Mouse (Mus musculus) liver, embryonic 15.5 days (tissue): ENCODE data around the gene Ccr10. TPM values are rescaled to one million over a fixed set of nuclear protein-coding genes. Genes with fewer than 3 reads are reported as not detected.

Experiments
- ATAC-seq: fragments of 200-750 bp; cut with Nextera tagmentation; 2 replicates; pipeline ENCODE4 v1.8.0; 2017; ENCODE audit warnings: moderate number of reproducible peaks, mild to moderate bottlenecking, moderate library complexity; ENCODE audit not compliant: insufficient read depth
- H3K27ac ChIP-seq: fragments of 300-500 bp; sonication (generic); replicated peaks from 2 replicates; pipeline ENCODE4 v1.5.1; 2015; ENCODE audit warnings: mild to moderate bottlenecking, inconsistent platforms
- H3K27me3 ChIP-seq: fragments of 300-500 bp; sonication (generic); 2 replicates; pipeline ENCODE4 v1.6.1; 2015; ENCODE audit warnings: mild to moderate bottlenecking, inconsistent platforms
- H3K36me3 ChIP-seq: fragments of 300-500 bp; sonication (generic); replicated peaks from 2 replicates; pipeline ENCODE4 v1.6.1; 2015; ENCODE audit warnings: moderate library complexity, mild to moderate bottlenecking, inconsistent platforms
- H3K4me1 ChIP-seq: fragments of 300-500 bp; sonication (generic); replicated peaks from 2 replicates; pipeline ENCODE4 v1.6.1; 2015; ENCODE audit warnings: inconsistent platforms
- H3K4me2 ChIP-seq: fragments of 300-500 bp; sonication (generic); 2 replicates; pipeline ENCODE4 v1.6.1; 2015; ENCODE audit warnings: moderate library complexity, mild to moderate bottlenecking, inconsistent platforms
- H3K4me3 ChIP-seq: fragments of 300-500 bp; sonication (generic); replicated peaks from 2 replicates; pipeline ENCODE4 v1.5.1; 2015; ENCODE audit warnings: mild to moderate bottlenecking, inconsistent platforms
- H3K9ac ChIP-seq: fragments of 300-500 bp; sonication (generic); 2 replicates; pipeline ENCODE4 v1.6.1; 2015; ENCODE audit warnings: moderate library complexity, mild to moderate bottlenecking, inconsistent platforms
- H3K9me3 ChIP-seq: fragments of 300-500 bp; sonication (generic); replicated peaks from 2 replicates; pipeline ENCODE4 v1.6.1; 2016; ENCODE audit warnings: inconsistent platforms
- WGBS: fragments of 180-500 bp; shearing (Covaris S2); methylation state at CpG from one replicate; pipeline ENCODE4 v1.1.7; 2015; ENCODE audit warnings: mixed read lengths; ENCODE audit not compliant: insufficient replicate concordance; 5-methylcytosine and 5-hydroxymethylcytosine counted together
- polyA plus RNA-seq: library from polyadenylated mRNA; unstranded; fragments of >200 nt; fragmentation: Nextera tagmentation; extraction: Ambion mirVana; gene quantifications from 2 replicates; pipeline ENCODE4 v1.2.1, GENCODE M21; 2015

The Ccr10 gene
- polyA plus RNA-seq, 1 experiment from 2014 or later, result 0.05 TPM

- WGBS, result 83% methylated on average over 5 of the region's 5 CpGs
- H3K9ac ChIP-seq, result no peak overlapping the region
- peaks cover 41% of the 10 kb centered on the region for H3K4me1 ChIP-seq
- H3K27me3 ChIP-seq, result peaks cover 21% of the 10 kb centered on the region
- peaks cover 3% of the 10 kb centered on the region for H3K36me3 ChIP-seq
- H3K4me2 ChIP-seq, result no peak overlapping the region
- H3K9me3 ChIP-seq, result no peaks in the 10 kb centered on the region
- H3K27ac ChIP-seq, result no peak overlapping the region
- H3K4me3 ChIP-seq, result no peak overlapping the region
- ATAC-seq, result no peak
These were observed 12.3 kb upstream of the Ccr10 start for GRCm38 (mm10) chr11:101187541-101187940.

DNA sequence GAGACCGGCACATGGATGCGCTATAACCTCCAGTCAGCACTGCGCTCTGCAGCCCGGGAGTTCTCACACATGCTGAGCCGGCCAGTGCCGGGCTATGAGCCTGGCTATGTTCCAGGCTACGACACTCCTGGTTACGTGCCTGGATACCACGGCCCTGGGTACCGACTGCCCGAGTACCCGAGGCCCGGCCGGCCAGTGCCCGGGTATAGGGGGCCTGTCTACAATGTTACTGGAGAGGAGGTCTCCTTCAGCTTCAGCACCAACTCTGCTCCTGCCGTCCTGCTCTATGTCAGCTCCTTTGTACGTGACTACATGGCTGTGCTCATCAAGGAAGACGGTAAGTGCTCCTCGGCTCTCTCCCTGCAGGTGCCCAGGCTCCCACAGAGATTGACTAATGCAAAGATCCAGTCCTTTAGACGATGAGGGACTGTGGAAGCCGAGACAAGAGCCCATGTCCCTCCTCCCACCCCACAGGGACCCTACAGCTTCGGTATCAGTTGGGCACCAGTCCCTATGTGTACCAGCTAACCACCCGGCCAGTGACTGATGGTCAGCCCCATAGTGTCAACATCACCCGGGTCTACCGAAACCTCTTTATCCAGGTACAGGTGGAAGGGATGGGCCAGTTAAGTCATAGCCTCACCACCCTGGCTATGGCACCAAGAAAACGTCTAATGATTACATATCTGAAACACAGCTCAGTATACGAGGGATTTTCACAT is 11.4 kb upstream of the Ccr10 start:
- WGBS, result 84% methylated on average over 27 of the region's 27 CpGs

GRCm38 (mm10) chr11:101185441-101185840 is 10.2 kb upstream of the Ccr10 start:
- 69% methylated on average over 4 of the region's 4 CpGs for WGBS
- Histone ChIP-seq H3K9me3 (no peaks in the 10 kb centered on the region), H3K4me3 (no peak overlapping the region), H3K9ac (no peak overlapping the region), H3K4me1 (peaks cover 23% of the 10 kb centered on the region), H3K36me3 (no peaks in the 10 kb centered on the region), H3K27me3 (peaks cover 40% of the 10 kb centered on the region), H3K27ac (no peak overlapping the region), H3K4me2 (no peak overlapping the region)
- ATAC-seq, result no peak

More for the DNA sequence above, 11.4 kb upstream of the Ccr10 start:
- peaks cover 30% of the 10 kb centered on the region for H3K27me3 ChIP-seq
- no peaks in the 10 kb centered on the region for H3K36me3 ChIP-seq
- no peaks in the 10 kb centered on the region for H3K9me3 ChIP-seq
- no peak overlapping the region for H3K27ac ChIP-seq
- H3K4me3 ChIP-seq, result no peak overlapping the region
- H3K9ac ChIP-seq, result no peak overlapping the region
- H3K4me2 ChIP-seq, result no peak overlapping the region
- peaks cover 36% of the 10 kb centered on the region for H3K4me1 ChIP-seq
- ATAC-seq, result no peak

GRCm38 (mm10) chr11:101184984-101185383 is 9.7 kb upstream of the Ccr10 start:
- Histone ChIP-seq H3K9ac (no peak overlapping the region), H3K27ac (no peak overlapping the region), H3K27me3 (peaks cover 45% of the 10 kb centered on the region), H3K9me3 (no peaks in the 10 kb centered on the region), H3K36me3 (no peaks in the 10 kb centered on the region), H3K4me1 (peaks cover 18% of the 10 kb centered on the region), H3K4me3 (no peak overlapping the region), H3K4me2 (no peak overlapping the region)
- no peak for ATAC-seq
- whole genome bisulfite sequencing, result 76% methylated on average over 12 of the region's 12 CpGs

GRCm38 (mm10) chr11:101182771-101183517 is 7.7 kb upstream of the Ccr10 start:
- no peak for ATAC-seq
- H3K9ac ChIP-seq, result no peak overlapping the region
- no peaks in the 10 kb centered on the region for H3K9me3 ChIP-seq
- no peak overlapping the region for H3K4me3 ChIP-seq
- no peak overlapping the region for H3K4me2 ChIP-seq
- H3K36me3 ChIP-seq, result no peaks in the 10 kb centered on the region
- WGBS, result 68% methylated on average over 14 of the region's 14 CpGs
- no peak overlapping the region for H3K27ac ChIP-seq
- H3K27me3 ChIP-seq, result peaks cover 63% of the 10 kb centered on the region
- H3K4me1 ChIP-seq, result peaks cover 4% of the 10 kb centered on the region; the same call in 1 of the 2 replicates

- ATAC-seq, result no peak
- 81% methylated on average over 11 of the region's 11 CpGs for WGBS
- Histone ChIP-seq H3K4me1 (peaks cover 6% of the 10 kb centered on the region; the same call in 1 of the 2 replicates), H3K9me3 (no peaks in the 10 kb centered on the region), H3K4me3 (no peak overlapping the region), H3K27ac (no peak overlapping the region), H3K36me3 (no peaks in the 10 kb centered on the region), H3K27me3 (peaks cover 73% of the 10 kb centered on the region), H3K9ac (no peak overlapping the region), H3K4me2 (no peak overlapping the region)
These were observed 6.7 kb upstream of the Ccr10 start for GRCm38 (mm10) chr11:101181961-101182360.

DNA sequence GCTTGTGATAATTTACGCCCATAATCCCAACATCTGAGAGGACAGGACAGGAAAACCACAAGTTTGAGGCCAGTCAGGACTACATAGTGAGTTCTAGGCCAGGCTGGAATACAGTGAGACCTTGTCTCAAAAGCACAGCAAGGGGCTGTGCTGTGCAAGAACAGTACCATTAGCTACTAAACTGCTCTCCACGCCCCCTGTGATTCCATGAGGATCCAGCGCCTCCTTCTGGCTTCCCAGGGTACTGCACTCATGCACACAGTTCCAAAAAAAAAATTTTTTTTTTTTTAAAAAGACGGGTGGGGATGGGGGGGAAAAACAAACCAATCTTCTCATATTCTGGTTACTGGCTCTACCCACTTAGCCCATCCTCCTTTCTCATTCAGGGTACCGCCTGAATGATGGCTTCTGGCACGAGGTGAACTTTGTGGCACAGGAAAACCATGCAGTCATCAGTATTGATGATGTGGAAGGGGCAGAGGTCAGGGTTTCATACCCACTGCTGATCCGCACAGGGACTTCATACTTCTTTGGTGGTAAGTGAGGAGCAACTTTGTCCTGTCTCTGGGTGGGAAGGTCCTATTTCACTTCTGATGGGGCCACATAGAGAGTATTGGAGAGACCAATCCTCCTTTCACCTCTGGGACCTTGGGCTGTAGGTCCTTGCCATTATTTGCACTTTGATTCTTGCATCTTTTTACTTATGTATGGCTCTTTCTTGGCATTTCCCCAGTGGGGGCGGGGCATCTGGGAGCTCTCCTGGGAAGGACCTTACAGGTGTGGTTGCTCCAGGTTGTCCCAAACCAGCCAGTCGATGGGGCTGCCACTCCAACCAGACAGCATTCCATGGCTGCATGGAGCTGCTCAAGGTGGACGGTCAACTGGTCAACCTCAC is 5.8 kb upstream of the Ccr10 start:
- Histone ChIP-seq H3K9me3 (no peaks in the 10 kb centered on the region), H3K4me2 (no peak overlapping the region), H3K36me3 (no peaks in the 10 kb centered on the region), H3K9ac (no peak overlapping the region), H3K27me3 (peaks cover 82% of the 10 kb centered on the region), H3K4me1 (peaks cover 11% of the 10 kb centered on the region), H3K27ac (no peak overlapping the region), H3K4me3 (no peak overlapping the region)
- WGBS, result 29% methylated on average over 10 of the region's 10 CpGs
- no peak for ATAC-seq

- Histone ChIP-seq H3K4me1 (peaks cover 14% of the 10 kb centered on the region), H3K9me3 (no peaks in the 10 kb centered on the region), H3K4me2 (no peak overlapping the region), H3K4me3 (no peak overlapping the region), H3K36me3 (no peaks in the 10 kb centered on the region), H3K27me3 (peaks cover 90% of the 10 kb centered on the region), H3K9ac (no peak overlapping the region), H3K27ac (no peak overlapping the region)
- 67% methylated on average over 17 of the region's 17 CpGs for WGBS
- no peak for ATAC-seq
These were observed 5.0 kb upstream of the Ccr10 start for GRCm38 (mm10) chr11:101180261-101180660.

GRCm38 (mm10) chr11:101179306-101179705 is 4.1 kb upstream of the Ccr10 start:
- no peak for ATAC-seq
- Histone ChIP-seq H3K27me3 (peaks cover 93% of the 10 kb centered on the region), H3K4me3 (no peak overlapping the region), H3K4me2 (no peak overlapping the region), H3K4me1 (peaks cover 23% of the 10 kb centered on the region), H3K9ac (no peak overlapping the region), H3K36me3 (no peaks in the 10 kb centered on the region), H3K9me3 (no peaks in the 10 kb centered on the region), H3K27ac (no peak overlapping the region)
- 75% methylated on average over 15 of the region's 15 CpGs for WGBS

- Histone ChIP-seq H3K4me1 (peaks cover 33% of the 10 kb centered on the region), H3K9ac (no peak overlapping the region), H3K4me3 (no peak overlapping the region), H3K27me3 (peaks cover 96% of the 10 kb centered on the region), H3K9me3 (no peaks in the 10 kb centered on the region), H3K4me2 (no peak overlapping the region), H3K27ac (no peak overlapping the region), H3K36me3 (no peaks in the 10 kb centered on the region)
- no peak for ATAC-seq
- 49% methylated on average over 36 of the region's 36 CpGs for WGBS
These were observed 3.1 kb upstream of the Ccr10 start for GRCm38 (mm10) chr11:101178061-101179058.
